13 mouse cellular contexts compared by ENCODE assay signal in the genomic region with DNA sequence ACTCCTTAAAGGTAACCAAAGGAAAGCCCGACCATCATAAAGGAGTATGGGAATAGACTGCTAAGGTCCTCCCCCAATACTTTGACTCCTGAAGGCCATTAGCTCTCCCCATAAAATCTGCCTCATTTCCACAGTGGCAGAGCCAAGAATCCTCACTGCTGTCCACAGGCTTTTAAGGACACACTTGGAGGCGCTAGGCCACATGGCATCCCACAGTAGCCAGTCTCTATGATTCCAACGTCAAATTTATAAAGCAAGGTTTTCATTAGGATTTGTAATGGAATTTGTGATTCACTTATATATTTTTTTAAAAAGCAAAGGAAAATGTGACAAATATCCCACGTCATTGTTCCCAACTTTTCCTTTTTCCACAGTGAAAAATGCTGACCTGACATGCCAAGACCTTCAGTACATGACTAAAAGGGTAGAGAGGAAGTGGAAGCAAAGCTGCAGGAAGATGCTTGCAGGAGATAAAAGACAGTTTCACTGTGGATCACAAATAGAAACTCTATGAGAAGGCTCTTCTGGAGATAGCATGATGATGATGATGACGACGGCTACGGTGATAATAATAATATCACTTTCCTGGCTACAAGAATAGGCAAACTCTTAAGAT.
DNase-seq lines count a peak whose midpoint lies in the region; ATAC-seq and TF ChIP-seq lines count a peak whose summit lies in the region.
"Had no signal": no experiment of that assay in that cellular context is flagged by ENCODE, and none has a peak within 500 bp of the region (broad histone marks: within the 10 kb centered on the region; RNA-seq: fewer than 3 reads in every experiment).

No protein-coding gene starts in this region.

- 80% methylated on average over 7 of the region's 7 CpGs for WGBS in embryonic facial prominence, embryonic 15.5 days
- WGBS in embryonic facial prominence, embryonic 10.5 days = 94% methylated on average over 7 of the region's 7 CpGs
- 89% methylated on average over 7 of the region's 7 CpGs for WGBS in forebrain, embryonic 13.5 days

- H3K27ac ChIP-seq in embryonic facial prominence, embryonic 15.5 days (replicated peaks) = 0 out of 2 replicates have a peak overlapping the region, but pooled peaks have one; percentile 44
- no peak overlapping the region for H3K27ac ChIP-seq in embryonic facial prominence, embryonic 10.5 days (replicated peaks)
- H3K27ac ChIP-seq in embryonic fibroblast, embryonic 13.5 days (ENCODE audit: insufficient read depth, low read length) = peak overlapping the region; percentile 90
- H3K27ac ChIP-seq in forebrain, embryonic 13.5 days = no peak overlapping the region
- H3K27ac ChIP-seq: forebrain, embryonic 10.5 days; hindbrain, embryonic 13.5 days; limb, embryonic 15.5 days had no signal

- no peaks in the 10 kb centered on the region for H3K4me1 ChIP-seq in embryonic facial prominence, embryonic 15.5 days
- peaks cover 5% of the 10 kb centered on the region; the same call in 1 of the 2 replicates for H3K4me1 ChIP-seq in embryonic facial prominence, embryonic 10.5 days
- peaks cover 22% of the 10 kb centered on the region for H3K4me1 ChIP-seq in embryonic fibroblast, embryonic 13.5 days (ENCODE audit: control insufficient read depth, insufficient read depth, low read length)
- peaks cover 2% of the 10 kb centered on the region; the same call in 1 of the 2 replicates for H3K4me1 ChIP-seq in forebrain, embryonic 13.5 days
- H3K4me1 ChIP-seq: forebrain, embryonic 10.5 days; limb, embryonic 15.5 days had no signal

- no peak overlapping the region for H3K4me2 ChIP-seq in embryonic facial prominence, embryonic 15.5 days (replicated peaks)
- no peak overlapping the region for H3K4me2 ChIP-seq in forebrain, embryonic 13.5 days
- H3K4me2 ChIP-seq: hindbrain, embryonic 13.5 days; limb, embryonic 15.5 days had no signal

- no peak overlapping the region for H3K4me3 ChIP-seq in embryonic facial prominence, embryonic 15.5 days (replicated peaks)
- H3K4me3 ChIP-seq in embryonic facial prominence, embryonic 10.5 days = no peak overlapping the region
- H3K4me3 ChIP-seq in embryonic fibroblast, embryonic 13.5 days (ENCODE audit: insufficient read depth, low read length) = no peak overlapping the region
- no peak overlapping the region for H3K4me3 ChIP-seq in forebrain, embryonic 13.5 days
- H3K4me3 ChIP-seq: forebrain, embryonic 10.5 days; hindbrain, embryonic 13.5 days; limb, embryonic 15.5 days had no signal

- TF ChIP-seq CTCF in embryonic fibroblast, embryonic 13.5 days (IDR thresholded peaks at IDR 0.05; ENCODE audit: borderline replicate concordance, insufficient read depth, low read length) = no peak

- DNase-seq in embryonic facial prominence, embryonic 10.5 days (ENCODE audit: low spot score) = no peak
- peak; percentile 39 for DNase-seq in kidney, adult 9 months
- DNase-seq in kidney, adult 18-20 months = no peak
- peak; percentile 38 for DNase-seq in 3T3-L1 (ENCODE audit: low read depth, low spot score)
- DNase-seq in yolk sac, embryonic 10.5 days (ENCODE audit: low spot score) = no peak
- DNase-seq: cerebellum, adult 9-11 months; midbrain, embryonic 14.5 days had no signal

- H3K27me3 ChIP-seq in embryonic facial prominence, embryonic 15.5 days = no peaks in the 10 kb centered on the region
- no peaks in the 10 kb centered on the region for H3K27me3 ChIP-seq in embryonic facial prominence, embryonic 10.5 days (replicated peaks; ENCODE audit: low read depth, poor library complexity, severe bottlenecking)
- H3K27me3 ChIP-seq in forebrain, embryonic 13.5 days = no peaks in the 10 kb centered on the region
- H3K27me3 ChIP-seq: hindbrain, embryonic 13.5 days; limb, embryonic 15.5 days had no signal

- no peak for TF ChIP-seq POLR2A in embryonic fibroblast, embryonic 13.5 days (IDR thresholded peaks at IDR 0.05; ENCODE audit: low read depth, low read length)

- H3K9me3 ChIP-seq in embryonic facial prominence, embryonic 15.5 days (replicated peaks) = no peaks in the 10 kb centered on the region
- no peaks in the 10 kb centered on the region for H3K9me3 ChIP-seq in embryonic facial prominence, embryonic 10.5 days
- H3K9me3 ChIP-seq in forebrain, embryonic 13.5 days (replicated peaks) = no peaks in the 10 kb centered on the region
- H3K9me3 ChIP-seq: forebrain, embryonic 10.5 days; hindbrain, embryonic 13.5 days; limb, embryonic 15.5 days had no signal

- no peaks in the 10 kb centered on the region for H3K36me3 ChIP-seq in embryonic facial prominence, embryonic 15.5 days
- no peaks in the 10 kb centered on the region for H3K36me3 ChIP-seq in embryonic facial prominence, embryonic 10.5 days (replicated peaks)
- H3K36me3 ChIP-seq in forebrain, embryonic 13.5 days (ENCODE audit: poor library complexity, severe bottlenecking) = no peaks in the 10 kb centered on the region
- H3K36me3 ChIP-seq: forebrain, embryonic 10.5 days; hindbrain, embryonic 13.5 days; limb, embryonic 15.5 days had no signal

- no peak overlapping the region for H3K9ac ChIP-seq in embryonic facial prominence, embryonic 15.5 days
- no peak overlapping the region for H3K9ac ChIP-seq in forebrain, embryonic 13.5 days
- H3K9ac ChIP-seq: hindbrain, embryonic 13.5 days; limb, embryonic 15.5 days had no signal

- ATAC-seq in embryonic facial prominence, embryonic 15.5 days (ENCODE audit: insufficient number of reproducible peaks, low FRiP score, low TSS enrichment, low read depth) = no peak
- no peak for ATAC-seq in forebrain, embryonic 13.5 days

Comparison
In these comparisons a context has a peak if more than half of its experiments do, and no peak if none do; other contexts are left out.
1. H3K27ac ChIP-seq: peak in embryonic facial prominence, embryonic 15.5 days (single experiment) and embryonic fibroblast, embryonic 13.5 days (single experiment); none in embryonic facial prominence, embryonic 10.5 days (single experiment) and forebrain, embryonic 13.5 days (single experiment).
2. DNase-seq: peak in kidney, adult 9 months (single experiment) and 3T3-L1 (single experiment); none in embryonic facial prominence, embryonic 10.5 days (single experiment), kidney, adult 18-20 months (single experiment) and yolk sac, embryonic 10.5 days (single experiment).